Comparison of ENCODE assay signal across 8 mouse cellular contexts in genomic region chr7:28938654-28939053, GRCm38 (mm10). TPM values are rescaled to one million over a fixed set of nuclear protein-coding genes. Genes with fewer than 3 reads are reported as not detected.
DNase-seq lines count a peak whose midpoint lies in the region; ATAC-seq lines count a peak whose summit lies in the region.

No protein-coding gene starts in this region.

- no peak overlapping the region for H3K4me2 ChIP-seq in hindbrain, embryonic 12.5 days (replicated peaks)
- no peak overlapping the region for H3K4me2 ChIP-seq in hindbrain, embryonic 14.5 days (replicated peaks)
- H3K4me2 ChIP-seq in neural tube, embryonic 11.5 days (ENCODE audit: low read depth) = no peak overlapping the region
- H3K4me2 ChIP-seq in hindbrain, embryonic 15.5 days = no peak overlapping the region

- peaks cover 44% of the 10 kb centered on the region for H3K4me1 ChIP-seq in hindbrain, embryonic 12.5 days
- peaks cover 5% of the 10 kb centered on the region; the same call in 1 of the 2 replicates for H3K4me1 ChIP-seq in hindbrain, embryonic 14.5 days (replicated peaks; ENCODE audit: control insufficient read depth, insufficient read depth, low read length)
- peaks cover 13% of the 10 kb centered on the region; the same call in 1 of the 2 replicates for H3K4me1 ChIP-seq in neural tube, embryonic 11.5 days (ENCODE audit: control insufficient read depth, insufficient read depth, low read length)
- H3K4me1 ChIP-seq in hindbrain, embryonic 15.5 days (replicated peaks) = peaks cover 14% of the 10 kb centered on the region

- DNase-seq in hindbrain, embryonic 14.5 days (ENCODE audit: low spot score) = no peak
- DNase-seq in neural tube, embryonic 11.5 days (ENCODE audit: low spot score) = no peak
- DNase-seq in neural tube, embryonic 10.5 days (ENCODE audit: extremely low spot score, low spot score) = no peak
- DNase-seq in adrenal gland, adult 18-20 months (ENCODE audit: low spot score in 2 of 2) = no peak
- DNase-seq in thymus, postnatal 25 days = no peak
- DNase-seq in layer of hippocampus, postnatal 14 days (ENCODE audit: low spot score in 2 of 2) = no peak

- 0 out of 2 replicates have a peak overlapping the region, but pooled peaks have one; percentile 13 for H3K27ac ChIP-seq in hindbrain, embryonic 12.5 days
- H3K27ac ChIP-seq in hindbrain, embryonic 14.5 days = no peak overlapping the region
- 0 out of 2 replicates have a peak overlapping the region, but pooled peaks have one; percentile 17 for H3K27ac ChIP-seq in neural tube, embryonic 11.5 days (ENCODE audit: low read depth, low read length)
- 0 out of 2 replicates have a peak overlapping the region, but pooled peaks have one; percentile 27 for H3K27ac ChIP-seq in hindbrain, embryonic 15.5 days (replicated peaks)

- 0 out of 2 replicates have a peak, but pooled peaks cover under 1% of the 10 kb centered on the region for H3K36me3 ChIP-seq in hindbrain, embryonic 12.5 days
- H3K36me3 ChIP-seq in hindbrain, embryonic 14.5 days (replicated peaks; ENCODE audit: control insufficient read depth, insufficient read depth) = no peaks in the 10 kb centered on the region; the same call in 1 of the 2 replicates
- no peaks in the 10 kb centered on the region; the same call in 1 of the 2 replicates for H3K36me3 ChIP-seq in neural tube, embryonic 11.5 days (ENCODE audit: control insufficient read depth, insufficient read depth, low read length)
- H3K36me3 ChIP-seq in hindbrain, embryonic 15.5 days = no peaks in the 10 kb centered on the region

- WGBS in hindbrain, embryonic 12.5 days = 55% methylated on average over 4 of the region's 4 CpGs
- 65% methylated on average over 4 of the region's 4 CpGs for WGBS in hindbrain, embryonic 14.5 days
- 81% methylated on average over 4 of the region's 4 CpGs for WGBS in neural tube, embryonic 11.5 days
- WGBS in hindbrain, embryonic 15.5 days = 57% methylated on average over 4 of the region's 4 CpGs

- ATAC-seq in hindbrain, embryonic 12.5 days (ENCODE audit: low FRiP score) = no peak
- no peak for ATAC-seq in hindbrain, embryonic 14.5 days (ENCODE audit: low FRiP score)
- no peak for ATAC-seq in neural tube, embryonic 11.5 days (ENCODE audit: insufficient read depth, low FRiP score, low TSS enrichment)
- ATAC-seq in hindbrain, embryonic 15.5 days (ENCODE audit: low FRiP score, low read depth) = 0 out of 2 replicates have a peak, but pooled peaks have one; percentile 46

- H3K9me3 ChIP-seq in hindbrain, embryonic 12.5 days (replicated peaks) = no peaks in the 10 kb centered on the region
- no peaks in the 10 kb centered on the region for H3K9me3 ChIP-seq in hindbrain, embryonic 14.5 days (ENCODE audit: control insufficient read depth, low read length)
- H3K9me3 ChIP-seq in neural tube, embryonic 11.5 days (ENCODE audit: control insufficient read depth, low read length) = no peaks in the 10 kb centered on the region
- H3K9me3 ChIP-seq in hindbrain, embryonic 15.5 days = no peaks in the 10 kb centered on the region

- no peaks in the 10 kb centered on the region for H3K27me3 ChIP-seq in hindbrain, embryonic 12.5 days
- H3K27me3 ChIP-seq in hindbrain, embryonic 14.5 days (ENCODE audit: control insufficient read depth, insufficient read depth, low read length) = no peaks in the 10 kb centered on the region
- no peaks in the 10 kb centered on the region for H3K27me3 ChIP-seq in neural tube, embryonic 11.5 days (ENCODE audit: control insufficient read depth, insufficient read depth, low read length)
- H3K27me3 ChIP-seq in hindbrain, embryonic 15.5 days = no peaks in the 10 kb centered on the region

- no peak overlapping the region for H3K9ac ChIP-seq in hindbrain, embryonic 12.5 days
- no peak overlapping the region for H3K9ac ChIP-seq in hindbrain, embryonic 14.5 days
- H3K9ac ChIP-seq in neural tube, embryonic 11.5 days (ENCODE audit: low read length) = no peak overlapping the region
- H3K9ac ChIP-seq in hindbrain, embryonic 15.5 days = no peak overlapping the region

- H3K4me3 ChIP-seq in hindbrain, embryonic 12.5 days = no peak overlapping the region
- H3K4me3 ChIP-seq in hindbrain, embryonic 14.5 days (replicated peaks; ENCODE audit: low read length) = no peak overlapping the region
- no peak overlapping the region for H3K4me3 ChIP-seq in neural tube, embryonic 11.5 days (ENCODE audit: low read depth, low read length)
- H3K4me3 ChIP-seq in hindbrain, embryonic 15.5 days = no peak overlapping the region

RNA-seq across cellular contexts. Expression of gene Actn4, which starts 23.5 kb away (rescaled TPM):
- polyA plus RNA-seq in hindbrain, embryonic 12.5 days (2016; fragmentation: Nextera tagmentation; extraction: Ambion mirVana) = 194 and 200 TPM in 2 replicates
- 133 and 147 TPM in 2 replicates for polyA plus RNA-seq in hindbrain, embryonic 14.5 days (2014; fragmentation: Nextera tagmentation; extraction: Ambion mirVana)
- 193 and 201 TPM in 2 replicates for polyA plus RNA-seq in neural tube, embryonic 11.5 days (2014; fragmentation: Nextera tagmentation; extraction: Ambion mirVana)
- polyA plus RNA-seq in hindbrain, embryonic 15.5 days (2015; fragmentation: Nextera tagmentation; extraction: Ambion mirVana) = 140 and 154 TPM in 2 replicates
- 100 to 1,000 TPM; 197 to 233 TPM for total RNA-seq in adrenal gland, adult 18-20 months (2021)
- 100 to 1,000 TPM; 123 to 132 TPM for total RNA-seq in layer of hippocampus, postnatal 14 days (2021)

RNA-seq across cellular contexts. Expression of gene Eif3k, which starts 43.0 kb away (rescaled TPM):
- 298 and 331 TPM in 2 replicates for polyA plus RNA-seq in hindbrain, embryonic 12.5 days (2016; fragmentation: Nextera tagmentation; extraction: Ambion mirVana)
- polyA plus RNA-seq in hindbrain, embryonic 14.5 days (2014; fragmentation: Nextera tagmentation; extraction: Ambion mirVana) = 291 and 321 TPM in 2 replicates
- 383 and 388 TPM in 2 replicates for polyA plus RNA-seq in neural tube, embryonic 11.5 days (2014; fragmentation: Nextera tagmentation; extraction: Ambion mirVana)
- 283 and 294 TPM in 2 replicates for polyA plus RNA-seq in hindbrain, embryonic 15.5 days (2015; fragmentation: Nextera tagmentation; extraction: Ambion mirVana)
- total RNA-seq in adrenal gland, adult 18-20 months (2021) = 100 to 1,000 TPM; 227 to 253 TPM
- total RNA-seq in layer of hippocampus, postnatal 14 days (2021) = 100 to 1,000 TPM; 159 to 164 TPM

RNA-seq across cellular contexts. Expression of gene Map4k1, which starts 43.2 kb away (rescaled TPM):
- polyA plus RNA-seq in hindbrain, embryonic 12.5 days (2016; fragmentation: Nextera tagmentation; extraction: Ambion mirVana) = 4.9 and 5.4 TPM in 2 replicates
- polyA plus RNA-seq in hindbrain, embryonic 14.5 days (2014; fragmentation: Nextera tagmentation; extraction: Ambion mirVana) = 8.6 and 10.4 TPM in 2 replicates
- polyA plus RNA-seq in neural tube, embryonic 11.5 days (2014; fragmentation: Nextera tagmentation; extraction: Ambion mirVana) = 4.6 and 6.2 TPM in 2 replicates
- 10.6 and 10.8 TPM in 2 replicates for polyA plus RNA-seq in hindbrain, embryonic 15.5 days (2015; fragmentation: Nextera tagmentation; extraction: Ambion mirVana)
- 1 to 10 TPM in 1 of 2 experiments, under 1 TPM in 1; 0.96 to 2.4 TPM for total RNA-seq in adrenal gland, adult 18-20 months (2021)
- 1 to 10 TPM; 2.7 to 4.1 TPM for total RNA-seq in layer of hippocampus, postnatal 14 days (2021)

RNA-seq across cellular contexts. Expression of gene Capn12, which starts 57.4 kb away (rescaled TPM):
- polyA plus RNA-seq in hindbrain, embryonic 12.5 days (2016; fragmentation: Nextera tagmentation; extraction: Ambion mirVana) = 0.34 and 0.78 TPM in 2 replicates
- polyA plus RNA-seq in hindbrain, embryonic 14.5 days (2014; fragmentation: Nextera tagmentation; extraction: Ambion mirVana) = 0.09 and 0.24 TPM in 2 replicates
- polyA plus RNA-seq in neural tube, embryonic 11.5 days (2014; fragmentation: Nextera tagmentation; extraction: Ambion mirVana) = 0.21 and 0.39 TPM in 2 replicates
- 0.51 and 0.58 TPM in 2 replicates for polyA plus RNA-seq in hindbrain, embryonic 15.5 days (2015; fragmentation: Nextera tagmentation; extraction: Ambion mirVana)
- under 1 TPM; 0.16 to 0.17 TPM for total RNA-seq in adrenal gland, adult 18-20 months (2021)
- total RNA-seq in layer of hippocampus, postnatal 14 days (2021) = 1 to 10 TPM in 1 of 2 experiments, under 1 TPM in 1; 0.67 to 1.3 TPM
